Mouse (Mus musculus): Measurements from ENCODE around the gene Gm10491.
"Not testable (repeated sequence)": the region's sequence is repeated elsewhere in the genome, so short reads cannot be mapped to it uniquely, and the experiment has no call there.

The Gm10491 gene

GRCm38 (mm10) chrX:7907735-7908134 is at the start of gene Gm10491:
Gm10491 (minus strand) TSS chrX:7907835.
- in situ Hi-C loops (cut with MboI) = no loop called here

- in situ Hi-C loops (cut with MboI) = no loop called here
Observed at GRCm38 (mm10) chrX:7950091-7950490, 42.5 kb upstream of the Gm10491 start.

- in situ Hi-C loops (cut with MboI) = no loop called here
Observed at GRCm38 (mm10) chrX:7947900-7948492, 40.4 kb upstream of the Gm10491 start.

- in situ Hi-C loops (cut with MboI) = no loop called here
Observed at GRCm38 (mm10) chrX:7947108-7947899, 39.7 kb upstream of the Gm10491 start, which contains the start of gene Hdac6. Hdac6 (minus strand) TSS chrX:7947889.

- in situ Hi-C loops (cut with MboI) = no loop called here
Observed at GRCm38 (mm10) chrX:7945618-7946017, 38.0 kb upstream of the Gm10491 start.

GRCm38 (mm10) chrX:7937667-7938066 is 30.0 kb upstream of the Gm10491 start:
- in situ Hi-C loops (cut with MboI) = no loop called here

- in situ Hi-C loops (cut with MboI) = no loop called here
Observed at GRCm38 (mm10) chrX:7936874-7937273, 29.2 kb upstream of the Gm10491 start.

GRCm38 (mm10) chrX:7928270-7928790 is 20.7 kb upstream of the Gm10491 start, which contains the start of gene Eras:
Eras (minus strand) TSS chrX:7928607.
- in situ Hi-C loops (cut with MboI) = no loop called here

- in situ Hi-C loops (cut with MboI) = no loop called here
Observed at GRCm38 (mm10) chrX:7927116-7927515, 19.5 kb upstream of the Gm10491 start.

GRCm38 (mm10) chrX:7926266-7926665 is 18.6 kb upstream of the Gm10491 start:
- in situ Hi-C loops (cut with MboI) = no loop called here

GRCm38 (mm10) chrX:7922032-7922431 is 14.4 kb upstream of the Gm10491 start:
- in situ Hi-C loops (cut with MboI) = no loop called here

GRCm38 (mm10) chrX:7919601-7920383 is 12.2 kb upstream of the Gm10491 start, which contains the start of gene Pcsk1n:
Pcsk1n (plus strand) TSS chrX:7919822.
- in situ Hi-C loops (cut with MboI) = no loop called here

GRCm38 (mm10) chrX:7917960-7918359 is 10.3 kb upstream of the Gm10491 start:
- in situ Hi-C loops (cut with MboI) = not testable (repeated sequence)

GRCm38 (mm10) chrX:7915669-7916068 is 8.0 kb upstream of the Gm10491 start:
- in situ Hi-C loops (cut with MboI) = not testable (repeated sequence)

GRCm38 (mm10) chrX:7910473-7910872 is 2.8 kb upstream of the Gm10491 start:
- in situ Hi-C loops (cut with MboI) = no loop called here

GRCm38 (mm10) chrX:7909242-7909641 is 1.6 kb upstream of the Gm10491 start, which contains the start of gene Gm10490:
Gm10490 (plus strand) TSS chrX:7909542.
- in situ Hi-C loops (cut with MboI) = not testable (repeated sequence)

- in situ Hi-C loops (cut with MboI) = no loop called here
Observed at GRCm38 (mm10) chrX:7904441-7904840, 3.2 kb downstream of the Gm10491 start.

GRCm38 (mm10) chrX:7898880-7899874 is 8.5 kb downstream of the Gm10491 start, which contains the start of the genes Pqbp1 and Timm17b:
Pqbp1 (minus strand) TSS chrX:7899269.
Timm17b (plus strand) TSS chrX:7899357.
- in situ Hi-C loops (cut with MboI) = loop anchor here (25.0 kb wide), 1 partner anchor 238 kb away; the partner anchor contains the start of genes Rbm3 and Wdr13

- in situ Hi-C loops (cut with MboI) = loop anchor here (25.0 kb wide), 1 partner anchor 239 kb away; the partner anchor contains the start of genes Rbm3 and Wdr13
Observed at GRCm38 (mm10) chrX:7898211-7898610, 9.4 kb downstream of the Gm10491 start.

GRCm38 (mm10) chrX:7883841-7884567 is 23.6 kb downstream of the Gm10491 start, which contains the start of gene Slc35a2:
Slc35a2 (plus strand) TSS chrX:7884028.
- in situ Hi-C loops (cut with MboI) = loop anchor here (25.0 kb wide), 1 partner anchor 253 kb away; the partner anchor contains the start of genes Rbm3 and Wdr13
